Mouse (Mus musculus): ENCODE measurements around the gene Capn12.
"Not testable (repeated sequence)": the region's sequence is repeated elsewhere in the genome, so short reads cannot be mapped to it uniquely, and the experiment has no call there.

Capn12 gene

GRCm38 (mm10) chr7:28877856-28878255 lies 3.4 kb upstream of the Capn12 start:
- DNase-seq (ENCODE audit: low spot score) = no peak

DNA sequence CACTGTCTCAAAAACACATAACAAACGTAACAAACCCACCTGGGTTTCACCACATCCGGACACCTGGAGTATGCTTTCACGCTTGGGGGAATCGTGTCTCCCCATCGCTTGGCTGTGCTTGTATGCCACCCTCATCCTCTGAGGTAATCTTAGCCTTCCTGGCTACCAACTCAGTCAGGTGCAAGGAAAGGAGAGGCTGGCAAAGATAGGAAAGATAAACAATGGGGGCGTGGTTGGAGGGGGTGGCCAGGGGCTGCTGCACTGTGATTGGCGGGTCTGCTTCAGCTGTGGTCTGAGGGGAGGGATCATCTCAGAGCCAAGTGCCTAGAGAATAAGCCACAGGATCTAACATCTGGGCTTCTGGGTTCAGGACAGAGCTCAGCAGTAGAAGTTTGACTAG lies 1.6 kb upstream of the Capn12 start:
- no peak for DNase-seq (ENCODE audit: low spot score)

- DNase-seq (ENCODE audit: low spot score) = no peak
These were observed 668 bp upstream of the Capn12 start for GRCm38 (mm10) chr7:28880554-28880953.

DNA sequence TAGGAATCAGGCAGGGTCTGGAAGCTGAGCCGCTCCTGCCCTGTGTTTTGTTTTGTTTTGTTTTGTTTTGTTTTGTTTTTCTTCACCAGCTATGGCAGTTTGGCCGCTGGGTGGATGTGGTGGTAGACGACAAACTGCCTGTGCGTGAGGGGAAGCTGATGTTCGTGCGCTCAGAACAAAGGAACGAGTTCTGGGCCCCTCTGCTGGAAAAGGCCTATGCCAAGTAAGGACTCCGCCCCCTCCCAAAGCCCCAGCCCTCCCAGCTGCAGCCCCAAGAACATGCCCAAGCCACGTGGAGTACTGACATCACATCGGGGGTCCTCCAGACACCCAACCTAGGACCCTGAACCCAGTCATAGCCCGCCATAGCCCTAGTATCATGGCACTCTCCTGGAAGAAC lies 1.8 kb downstream of the Capn12 start:
- no peak for DNase-seq (ENCODE audit: low spot score)

GRCm38 (mm10) chr7:28883704-28884103 lies 2.5 kb downstream of the Capn12 start:
- not testable (repeated sequence) for DNase-seq (ENCODE audit: low spot score)

- no peak for DNase-seq (ENCODE audit: low spot score)
These were observed 5.3 kb downstream of the Capn12 start for GRCm38 (mm10) chr7:28886486-28886885.

DNA sequence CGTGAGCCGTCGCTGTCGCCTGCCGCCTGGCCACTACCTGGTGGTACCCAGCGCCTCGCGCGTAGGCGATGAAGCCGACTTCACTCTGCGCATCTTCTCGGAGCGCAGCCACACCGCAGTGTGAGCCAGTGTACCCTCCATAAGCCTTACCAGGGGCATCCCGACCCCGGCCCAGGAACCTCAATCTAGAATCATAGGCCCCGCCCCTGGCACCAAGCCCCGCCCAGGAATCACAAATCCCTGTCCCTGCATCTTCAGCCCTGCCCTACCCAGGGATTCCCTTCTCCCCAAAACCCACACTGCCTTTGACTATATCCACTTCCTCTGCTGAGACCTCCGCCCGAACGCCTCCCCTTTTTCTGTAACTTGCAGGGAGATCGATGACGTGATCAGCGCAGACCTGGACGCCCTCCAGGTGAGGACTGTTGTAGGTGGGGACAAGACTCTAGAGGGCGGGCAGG lies 7.5 kb downstream of the Capn12 start:
- no peak for DNase-seq (ENCODE audit: low spot score)

GRCm38 (mm10) chr7:28892601-28893000 lies 11.4 kb downstream of the Capn12 start:
- no peak for DNase-seq (ENCODE audit: low spot score)

DNA sequence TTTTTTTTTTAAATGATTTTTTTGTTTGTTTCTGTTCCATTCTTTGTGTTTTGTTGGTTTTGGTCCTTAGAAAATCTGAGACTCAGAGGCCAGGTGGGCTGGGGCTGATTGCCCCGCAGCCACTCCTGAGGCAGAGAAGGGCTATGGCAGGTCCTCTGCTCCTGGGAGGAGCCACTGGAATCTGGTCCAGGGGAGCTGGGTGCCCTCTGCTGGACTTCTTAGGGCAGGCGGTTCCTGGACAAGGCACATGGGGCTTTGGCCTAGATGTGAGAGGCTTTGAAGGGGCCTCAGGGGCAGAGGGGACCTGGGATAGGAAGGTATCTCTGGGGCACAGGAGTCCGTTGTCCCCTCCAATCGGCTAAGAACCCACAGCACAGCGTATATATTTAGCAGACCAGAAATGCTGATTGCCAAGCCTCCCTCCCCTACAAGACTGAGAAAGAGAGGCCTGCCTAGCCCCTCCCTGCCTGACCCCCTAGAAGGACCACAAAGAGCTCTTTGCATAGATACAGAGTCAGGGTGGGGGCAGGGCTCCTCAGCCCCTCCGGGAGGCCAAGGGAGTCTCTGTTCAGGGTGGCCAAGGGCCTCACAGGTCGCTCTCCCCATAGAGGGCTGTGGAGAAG lies 12.5 kb downstream of the Capn12 start:
- no peak for DNase-seq (ENCODE audit: low spot score)

DNA sequence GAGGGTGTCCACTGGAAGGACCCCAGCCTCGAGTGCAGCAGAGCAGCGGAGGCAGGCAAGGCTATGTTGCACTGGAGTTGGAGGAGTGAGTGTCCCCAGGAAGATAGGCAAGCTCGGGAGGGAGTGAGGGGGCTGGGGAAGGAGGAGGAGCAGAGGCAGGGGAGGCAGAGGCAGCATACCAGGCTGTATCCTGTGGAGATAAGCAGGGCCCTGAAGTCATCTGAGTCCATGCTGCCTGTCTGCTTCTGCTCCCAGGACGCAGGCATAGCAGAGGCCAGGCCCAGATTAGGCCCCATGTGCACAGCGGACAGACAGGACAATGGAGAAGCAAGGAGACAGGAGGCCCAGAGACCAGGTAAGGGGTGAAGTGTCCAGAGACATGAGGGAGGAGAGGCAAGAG lies 13.7 kb downstream of the Capn12 start:
- DNase-seq (ENCODE audit: low spot score) = no peak

- no peak for DNase-seq (ENCODE audit: low spot score)
These were observed 16.4 kb downstream of the Capn12 start for GRCm38 (mm10) chr7:28897661-28898060.

- no peak for DNase-seq (ENCODE audit: low spot score)
These were observed 18.8 kb downstream of the Capn12 start for GRCm38 (mm10) chr7:28899972-28900371.

GRCm38 (mm10) chr7:28901311-28902125 lies 20.3 kb downstream of the Capn12 start:
- no peak for DNase-seq (ENCODE audit: low spot score)

DNA sequence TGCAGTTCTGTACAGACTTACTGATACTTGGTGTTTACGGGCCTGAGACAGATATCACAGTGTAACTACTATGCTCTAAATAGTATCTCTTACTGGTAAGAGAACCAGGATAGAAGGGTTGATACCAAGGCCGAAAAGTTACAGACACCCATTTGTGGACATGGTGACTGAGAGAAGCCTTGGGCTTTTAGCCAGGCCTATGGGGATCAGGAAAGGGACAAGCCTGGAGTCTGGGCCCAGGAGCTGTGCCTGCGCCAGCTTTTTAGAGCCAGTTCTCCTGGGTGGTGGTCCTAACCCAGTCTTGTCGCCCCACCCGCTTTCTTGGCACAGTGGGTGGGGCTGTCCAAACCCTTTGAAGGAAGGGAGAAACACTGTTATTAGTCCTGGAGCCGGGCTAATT lies 21.0 kb downstream of the Capn12 start:
- DNase-seq (ENCODE audit: low spot score) = no peak

DNA sequence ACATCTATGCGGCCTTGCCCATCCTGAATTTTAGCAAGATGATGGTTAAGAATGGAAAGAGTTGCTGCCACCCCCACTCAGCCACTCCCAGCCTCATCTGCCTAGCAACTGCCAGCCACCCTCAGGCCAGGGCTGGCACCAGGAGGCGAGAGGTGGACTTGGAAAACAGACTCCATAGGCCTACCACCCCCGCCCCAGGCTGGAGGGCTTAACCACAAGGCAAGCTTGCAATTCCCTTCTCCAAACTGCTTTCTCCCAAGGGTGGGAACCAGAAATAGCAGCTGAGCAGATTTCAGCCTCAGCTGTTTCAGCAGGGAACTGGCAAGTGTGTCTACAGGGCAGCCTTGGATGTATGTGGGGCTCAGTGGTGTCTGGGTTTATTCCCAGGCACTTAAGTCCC lies 21.6 kb downstream of the Capn12 start:
- no peak for DNase-seq (ENCODE audit: low spot score)

DNA sequence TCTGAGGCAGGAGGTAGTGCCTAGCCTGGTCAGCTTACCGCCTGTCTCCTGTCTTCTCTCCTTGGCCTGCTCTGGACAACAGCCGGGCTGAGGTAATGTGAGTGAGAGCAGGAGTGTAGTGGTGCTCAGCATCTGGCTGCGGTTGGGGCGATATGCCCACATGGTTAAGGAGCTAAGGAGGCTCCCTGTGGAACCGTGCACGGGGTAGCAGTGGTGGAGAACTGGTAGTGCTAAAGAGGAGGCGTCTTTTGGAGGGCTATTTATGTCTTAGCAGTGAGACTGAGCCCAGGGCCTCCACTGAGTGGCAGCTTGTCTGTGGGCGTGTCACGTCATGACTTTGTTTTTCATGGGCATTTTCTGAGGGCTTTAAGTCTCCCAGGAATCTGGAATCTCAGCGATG lies 22.6 kb downstream of the Capn12 start:
- DNase-seq (ENCODE audit: low spot score) = no peak

DNA sequence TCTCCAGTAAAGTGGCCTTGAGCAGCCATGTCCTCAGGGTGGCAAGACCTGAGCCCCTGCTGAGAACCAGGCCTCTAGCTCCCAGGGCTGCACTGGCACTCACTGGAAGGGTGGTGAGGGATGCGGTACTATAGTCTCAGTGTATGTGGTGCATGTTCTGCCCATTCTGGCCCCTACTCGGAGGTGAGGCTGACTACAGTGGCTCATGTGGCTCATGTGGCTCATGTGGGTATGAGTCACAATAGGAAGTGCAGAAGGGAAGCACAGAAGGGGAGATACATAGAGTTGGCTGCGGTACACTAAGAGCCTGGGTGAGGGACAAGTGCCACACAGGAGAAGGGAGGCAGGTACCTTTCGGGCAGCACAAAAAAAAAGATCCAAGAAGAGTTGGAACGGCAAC lies 26.0 kb downstream of the Capn12 start:
- DNase-seq (ENCODE audit: low spot score) = no peak

DNA sequence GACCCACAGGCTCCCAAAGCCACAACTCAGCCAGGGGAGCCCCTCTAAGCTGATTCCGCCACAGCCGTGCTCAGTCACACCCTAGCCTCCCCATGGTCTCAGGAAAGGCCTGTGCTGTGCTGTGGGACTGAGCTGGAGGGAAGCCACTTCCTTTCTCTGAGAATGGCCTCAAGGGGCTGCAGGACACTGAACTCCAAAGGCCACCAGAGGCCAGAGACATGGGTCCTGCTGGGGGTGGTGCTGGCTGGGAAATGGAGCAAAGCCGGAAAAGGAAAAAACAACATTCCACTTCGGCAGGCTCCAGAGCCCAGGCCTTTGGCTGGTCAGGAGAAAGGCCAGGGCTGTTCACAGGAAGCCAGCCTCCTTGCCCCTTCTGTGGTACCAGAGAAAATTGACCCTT lies 30.4 kb downstream of the Capn12 start:
- no peak for DNase-seq (ENCODE audit: low spot score)

DNA sequence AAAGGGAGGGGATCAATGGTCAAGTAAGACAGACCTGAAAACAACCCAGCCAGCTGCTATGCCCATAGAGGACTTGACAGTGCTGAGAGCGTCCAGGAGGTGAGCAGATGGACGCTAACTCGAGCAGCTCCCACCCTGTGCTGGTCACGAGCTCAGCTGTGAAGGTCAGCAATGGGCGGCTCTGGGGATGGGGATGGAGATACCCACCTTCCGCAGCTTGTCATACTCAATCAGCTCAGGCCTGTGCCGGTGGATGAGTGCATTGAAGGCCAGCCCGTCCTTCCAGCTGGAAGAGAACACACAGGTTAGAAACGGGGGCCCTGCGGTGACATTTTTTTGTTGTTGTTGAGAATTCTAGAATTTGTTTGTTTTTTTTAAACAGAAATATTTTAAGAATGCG lies 31.9 kb downstream of the Capn12 start:
- DNase-seq (ENCODE audit: low spot score) = no peak

DNA sequence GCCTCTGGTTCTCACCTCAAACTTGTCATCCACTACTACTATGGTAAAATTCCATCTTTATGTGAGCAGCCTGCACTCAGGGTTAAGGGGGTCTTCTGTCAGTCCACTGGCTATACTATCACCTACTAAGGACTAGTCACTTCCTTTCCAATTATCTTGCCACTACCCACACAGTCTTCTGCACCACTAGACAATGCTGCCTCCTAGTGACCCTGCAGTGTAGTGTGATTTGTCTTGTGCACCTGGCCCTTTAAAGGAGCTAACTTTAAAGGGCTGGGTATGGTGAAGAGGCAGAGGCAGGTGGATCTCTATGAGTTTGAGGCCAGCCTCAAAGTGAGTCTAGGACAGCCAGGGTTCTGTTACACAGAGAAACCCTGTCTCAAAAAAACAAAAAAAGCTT lies 35.3 kb downstream of the Capn12 start:
- DNase-seq (ENCODE audit: low spot score) = no peak

- DNase-seq (ENCODE audit: low spot score) = no peak
These were observed 36.5 kb downstream of the Capn12 start for GRCm38 (mm10) chr7:28917503-28918426.

- DNase-seq (ENCODE audit: low spot score) = no peak
These were observed 37.3 kb downstream of the Capn12 start for GRCm38 (mm10) chr7:28918540-28918939.

DNA sequence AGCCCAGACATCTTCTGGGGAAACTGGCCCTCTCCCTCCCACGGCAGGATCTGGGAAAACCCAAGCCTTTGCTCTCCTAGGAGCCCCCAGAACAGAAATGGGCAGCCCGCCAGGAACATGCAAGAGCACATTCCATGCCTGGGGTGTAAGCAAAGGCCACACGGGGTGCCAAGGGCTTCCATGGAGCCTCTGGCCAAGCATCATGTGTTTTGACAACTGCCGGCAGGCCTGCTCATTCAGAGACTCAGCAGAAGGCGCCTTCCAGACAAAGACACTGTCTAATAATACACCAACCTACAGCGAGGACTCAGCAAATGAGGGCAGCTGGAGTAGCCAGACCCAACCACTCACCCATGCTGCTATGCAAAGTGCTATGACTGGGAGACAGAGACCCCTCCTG lies 38.6 kb downstream of the Capn12 start:
- no peak for DNase-seq (ENCODE audit: low spot score)
